Mouse (Mus musculus): ENCODE data around the gene Traf2. TPM values are rescaled to one million over a fixed set of nuclear protein-coding genes. Genes with fewer than 3 reads are reported as not detected.

Gene Traf2
- total RNA-seq (2023): 40.5 TPM

DNA sequence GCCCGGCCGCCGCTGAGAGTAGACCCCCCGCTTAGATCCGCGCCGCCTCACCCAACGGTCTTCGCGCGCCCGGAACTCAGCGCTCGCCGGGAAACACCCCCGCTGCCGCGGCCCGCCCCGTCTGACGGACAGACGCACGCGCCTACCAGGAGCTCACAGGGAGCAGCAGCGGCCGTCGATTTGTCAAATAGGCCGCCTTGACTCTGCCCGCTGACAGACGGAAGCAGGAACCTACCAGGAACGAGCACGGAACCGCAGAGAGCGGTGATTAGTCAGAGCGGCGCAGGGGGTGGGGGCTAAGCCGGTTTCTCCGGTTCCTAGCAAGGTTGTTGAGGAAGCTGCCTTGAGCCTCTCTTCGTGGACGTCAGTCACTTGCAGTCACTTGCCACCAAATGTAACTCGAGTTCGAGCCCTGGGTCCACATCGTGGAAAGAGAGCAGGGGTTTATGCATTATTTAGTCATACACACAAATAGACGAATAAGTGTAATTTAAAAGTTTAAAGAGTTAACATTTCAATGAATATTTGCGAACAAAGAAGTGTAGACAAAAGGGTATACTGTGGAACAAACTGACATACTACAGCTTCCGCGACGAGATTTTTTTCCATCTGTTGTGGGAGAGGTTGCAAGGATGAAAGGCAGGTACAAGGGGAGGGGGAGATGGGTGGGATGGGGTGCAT, at the start of gene Traf2:
Gene Traf2 (minus strand): TSS at position 130 of the 681 bp plus-strand sequence.

DNA sequence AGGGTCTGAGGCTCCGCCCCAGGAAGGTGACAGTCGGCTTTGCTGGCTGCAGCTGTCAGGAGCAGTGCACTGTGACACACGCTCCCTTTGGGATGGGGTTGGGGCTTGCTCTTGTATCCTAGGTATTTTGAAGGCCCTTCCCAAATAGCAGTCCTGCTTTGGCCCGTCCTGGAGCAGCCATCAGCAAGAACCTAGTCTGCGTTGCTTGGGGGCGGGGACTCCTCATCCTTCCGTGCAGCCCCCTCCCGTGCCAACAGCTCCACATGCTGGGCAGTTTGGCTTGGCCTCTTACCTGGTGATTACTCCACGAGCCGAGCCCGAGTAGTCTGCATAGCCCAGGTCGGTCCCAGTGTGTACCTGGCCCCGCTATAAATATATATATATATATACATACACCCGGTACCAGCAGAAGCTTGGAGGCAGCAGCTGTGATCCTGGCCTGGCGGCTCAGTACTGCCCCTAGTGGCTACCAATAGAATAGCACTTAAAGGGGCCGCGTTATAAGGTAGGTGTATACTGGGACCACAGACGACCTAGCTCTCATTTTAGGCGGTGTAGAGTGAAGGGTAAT, 34.6 kb upstream of the Traf2 start, which contains the start of gene Ajm1:
Gene Ajm1 (minus strand): TSS at position 464 of the 571 bp plus-strand sequence.

GRCm38 (mm10) chr2:25574579-25575431, 28.1 kb upstream of the Traf2 start, which contains the start of the genes Mamdc4 and Phpt1:
TSS of gene Mamdc4 (minus strand) at chr2:25574845.
TSS of gene Phpt1 (minus strand) at chr2:25575224.

DNA sequence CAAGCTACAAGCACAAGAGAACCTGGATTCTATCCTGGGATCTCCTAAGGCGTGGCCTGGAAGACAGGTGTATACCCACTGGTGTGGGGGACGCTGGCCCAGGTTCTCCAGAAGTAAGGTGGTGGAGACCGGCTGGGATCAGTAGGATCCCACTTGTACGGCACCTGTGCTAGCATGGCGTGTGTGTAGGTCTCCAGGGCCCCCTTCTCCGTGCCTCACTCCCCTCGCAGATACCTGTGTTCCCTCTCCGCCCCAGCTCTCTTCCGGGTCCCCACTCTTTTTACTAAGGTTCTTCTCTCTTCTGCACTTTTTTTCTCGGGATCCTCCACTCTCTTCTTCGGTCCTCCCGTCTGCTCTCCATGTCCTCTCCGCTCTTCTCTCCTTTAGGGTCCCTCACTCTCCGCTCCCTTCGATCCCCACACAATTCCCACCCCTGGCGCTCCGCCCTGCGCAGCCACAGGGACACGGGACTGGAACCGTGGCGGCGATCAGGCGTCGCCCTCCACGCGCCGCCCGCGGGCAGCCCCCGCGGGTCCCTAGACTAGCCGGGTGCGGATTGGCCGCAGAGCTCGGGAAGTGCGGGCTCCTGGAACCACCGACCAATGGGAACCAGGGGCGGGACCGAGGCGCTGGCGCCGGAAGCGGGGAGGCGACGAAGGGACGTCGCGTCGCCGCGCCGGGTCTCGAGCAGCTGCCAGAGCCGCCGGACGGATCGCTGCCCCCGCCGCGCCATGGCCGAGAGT, 10.7 kb upstream of the Traf2 start, which contains the start of gene Edf1:
Gene Edf1 (plus strand): TSS at position 627 of the 743 bp plus-strand sequence.

GRCm38 (mm10) chr2:25501593-25502486, 44.9 kb downstream of the Traf2 start, which contains the start of gene C8g:
TSS of gene C8g (minus strand) at chr2:25501719.

DNA sequence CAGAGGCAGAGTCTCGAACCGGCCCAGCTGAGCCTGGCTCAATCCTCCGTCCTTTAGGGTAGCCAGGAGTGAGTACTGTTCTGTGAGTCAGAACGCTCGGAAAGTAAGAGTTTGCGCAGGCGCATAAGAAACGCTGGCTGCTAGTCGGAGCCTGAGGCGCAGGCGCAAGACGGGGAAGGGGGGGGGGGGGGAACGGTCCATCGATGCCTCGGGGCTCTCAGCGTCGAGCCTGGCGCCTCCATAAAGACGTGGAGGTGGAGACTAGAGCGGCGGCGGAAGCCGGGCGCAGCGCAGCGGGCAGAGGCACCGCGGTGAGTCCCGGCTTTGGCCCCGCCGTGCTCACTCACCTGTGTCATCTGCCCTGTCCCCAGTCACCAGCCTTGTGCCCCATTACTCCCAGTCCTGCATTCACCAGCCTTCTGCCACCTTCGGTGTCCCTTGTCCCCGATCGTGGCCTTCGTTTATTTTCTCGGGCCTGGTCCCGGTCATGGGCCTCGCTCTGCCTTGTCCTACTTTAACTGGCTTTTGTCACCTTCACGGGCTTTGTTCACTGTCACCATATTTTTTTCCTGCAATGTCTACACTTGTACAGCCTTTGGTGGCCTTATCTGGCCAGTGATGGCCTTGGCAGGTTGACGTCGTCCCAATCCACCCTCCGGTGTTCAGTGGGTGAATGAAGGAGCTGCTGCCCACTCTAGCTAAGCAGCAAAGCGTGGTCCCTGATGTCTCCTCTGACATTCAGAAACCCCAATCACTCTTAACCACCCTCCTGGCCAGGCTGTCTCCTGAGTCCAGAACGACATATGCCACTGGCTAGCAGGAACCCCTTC, 45.9 kb downstream of the Traf2 start, which contains the start of gene Fbxw5:
Gene Fbxw5 (plus strand): TSS at position 175 of the 830 bp plus-strand sequence.

DNA sequence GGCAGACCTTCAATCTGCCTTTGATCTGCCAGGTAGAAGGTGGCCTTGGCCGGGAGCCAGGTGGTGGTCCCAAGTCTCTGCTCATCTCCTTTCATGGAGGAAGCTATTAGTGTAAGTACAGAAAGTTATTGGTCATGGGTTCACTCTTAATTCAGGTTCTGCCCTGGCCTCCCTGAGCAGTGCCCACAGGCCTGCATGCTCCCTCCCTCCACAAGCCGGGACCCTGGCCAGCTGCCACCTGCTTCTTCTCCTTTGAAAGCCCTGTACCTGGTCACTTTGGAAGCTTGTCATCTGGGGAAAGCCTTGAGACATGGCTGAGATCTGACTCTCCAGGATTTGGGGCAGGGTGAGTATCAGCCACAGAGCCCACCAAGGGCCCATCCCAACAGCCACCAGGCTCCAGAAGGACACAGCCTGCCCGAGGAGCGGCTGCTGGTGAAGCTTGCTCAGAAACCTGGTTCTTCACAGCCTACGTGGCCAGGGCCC, 53.2 kb downstream of the Traf2 start, which contains the start of gene Lcn12:
Gene Lcn12 (minus strand): TSS at position 436 of the 486 bp plus-strand sequence.

GRCm38 (mm10) chr2:25469969-25470368, 76.8 kb downstream of the Traf2 start, which contains the start of gene Ptgds:
TSS of gene Ptgds (minus strand) at chr2:25470046.

Other genes starting within 250 kb of the Traf2 start
- gene Grin1, start 227.8 kb downstream of the Traf2 start, total RNA-seq (2023): not detected
- gene Man1b1, start 214.6 kb downstream of the Traf2 start, total RNA-seq (2023): 34.4 TPM
- gene Dpp7, start 190.6 kb downstream of the Traf2 start, total RNA-seq (2023): 13.0 TPM
- 12.6 TPM for gene Uap1l1, start 181.3 kb downstream of the Traf2 start, total RNA-seq (2023)
- not detected for gene Sapcd2, start 174.6 kb downstream of the Traf2 start, total RNA-seq (2023)
- not detected for gene Entpd2, start 151.1 kb downstream of the Traf2 start, total RNA-seq (2023)
- gene Npdc1, start 147.6 kb downstream of the Traf2 start, total RNA-seq (2023): 2.3 TPM
- gene Fut7, start 123.7 kb downstream of the Traf2 start, total RNA-seq (2023): 0.52 TPM
- 80.3 TPM for gene Abca2, start 118.2 kb downstream of the Traf2 start, total RNA-seq (2023)
- not detected for gene Clic3, start 90.1 kb downstream of the Traf2 start, total RNA-seq (2023)
- gene Paxx, start 85.8 kb downstream of the Traf2 start, total RNA-seq (2023): 83.0 TPM
- gene Ptgds, start 76.9 kb downstream of the Traf2 start, total RNA-seq (2023): not detected
- gene Lcn12, start 53.0 kb downstream of the Traf2 start, total RNA-seq (2023): not detected
- gene Fbxw5, start 46.2 kb downstream of the Traf2 start, total RNA-seq (2023): 60.4 TPM
- gene C8g, start 45.2 kb downstream of the Traf2 start, total RNA-seq (2023): not detected
- gene Edf1, start 10.9 kb upstream of the Traf2 start, total RNA-seq (2023): 100 TPM
- gene Mamdc4, start 27.9 kb upstream of the Traf2 start, total RNA-seq (2023): 2.0 TPM
- 18.9 TPM for gene Phpt1, start 28.3 kb upstream of the Traf2 start, total RNA-seq (2023)
- 0.70 TPM for gene Ajm1, start 34.8 kb upstream of the Traf2 start, total RNA-seq (2023)
- gene Rabl6, start 61.6 kb upstream of the Traf2 start, total RNA-seq (2023): 115 TPM
- not detected for gene Ccdc183, start 70.7 kb upstream of the Traf2 start, total RNA-seq (2023)
- gene Tmem141, start 75.1 kb upstream of the Traf2 start, total RNA-seq (2023): 0.80 TPM
- 2.1 TPM for gene Fcna, start 81.1 kb upstream of the Traf2 start, total RNA-seq (2023)
- not detected for gene Lcn8, start 106.2 kb upstream of the Traf2 start, total RNA-seq (2023)
- not detected for gene Lcn5, start 111.0 kb upstream of the Traf2 start, total RNA-seq (2023)
- not detected for gene Lcn6, start 129.8 kb upstream of the Traf2 start, total RNA-seq (2023)
- gene Lcn10, start 135.8 kb upstream of the Traf2 start, total RNA-seq (2023): not detected
- not detected for gene Obp2a, start 153.1 kb upstream of the Traf2 start, total RNA-seq (2023)
- 16.7 TPM for gene Bmyc, start 159.8 kb upstream of the Traf2 start, total RNA-seq (2023)
- not detected for gene Obp2b, start 190.1 kb upstream of the Traf2 start, total RNA-seq (2023)
- gene Lcn3, start 218.6 kb upstream of the Traf2 start, total RNA-seq (2023): not detected
- gene Lcn11, start 230.1 kb upstream of the Traf2 start, total RNA-seq (2023): not detected
- gene Gm13539, start 235.3 kb upstream of the Traf2 start, total RNA-seq (2023): not detected

Measured in CD8-positive naive resting alpha-beta T cell, adult 57 days (primary cell).